ENCODE assay signal across 14 mouse cellular contexts in the genomic region with DNA sequence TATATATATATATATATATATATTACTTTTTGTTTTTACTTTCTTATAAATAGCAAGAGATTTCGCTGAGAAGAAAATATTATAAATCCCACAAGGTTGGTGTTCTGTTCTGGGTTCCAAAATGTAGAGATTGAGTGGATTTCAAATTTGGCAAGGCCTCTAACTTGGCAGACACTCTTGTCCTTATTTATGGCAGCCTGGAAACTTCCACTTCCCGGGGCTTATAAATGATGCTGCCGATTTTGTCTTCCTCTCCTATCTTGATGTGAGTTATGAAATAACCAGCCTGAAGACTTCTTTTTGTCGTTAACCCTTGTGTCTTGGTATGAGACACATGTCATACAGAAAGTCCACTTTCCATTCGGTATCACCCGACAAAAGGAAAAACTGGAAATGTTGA.
"Had no signal": no experiment of that assay in that cellular context is flagged by ENCODE, and none has a peak within 500 bp of the region (broad histone marks: within the 10 kb centered on the region; RNA-seq: fewer than 3 reads in every experiment).

No protein-coding gene starts in this region.

- H3K4me3 ChIP-seq: limb, embryonic 15.5 days; liver, embryonic 12.5 days; lung, embryonic 15.5 days; midbrain, embryonic 12.5 days; neural tube, embryonic 13.5 days had no signal

- H3K36me3 ChIP-seq: limb, embryonic 15.5 days; liver, embryonic 12.5 days; lung, embryonic 15.5 days; midbrain, embryonic 12.5 days; neural tube, embryonic 13.5 days had no signal

- ATAC-seq: liver, embryonic 12.5 days; midbrain, embryonic 16.5 days had no signal

- H3K27ac ChIP-seq: limb, embryonic 15.5 days; liver, embryonic 12.5 days; lung, embryonic 15.5 days; midbrain, embryonic 12.5 days; neural tube, embryonic 13.5 days had no signal

- H3K9ac ChIP-seq: limb, embryonic 15.5 days; liver, embryonic 12.5 days; lung, embryonic 15.5 days; midbrain, embryonic 12.5 days; neural tube, embryonic 13.5 days had no signal

- H3K27me3 ChIP-seq: liver, embryonic 12.5 days; lung, embryonic 15.5 days; midbrain, embryonic 12.5 days; neural tube, embryonic 13.5 days had no signal

- DNase-seq: kidney, postnatal 36 days; layer of hippocampus, adult 9-11 months; layer of hippocampus, postnatal 36 days; retina, postnatal 1 day; right cerebral cortex, postnatal 4 days; spleen, adult 18-20 months; thymus, adult 2 months; thymus, postnatal 25 days had no signal

- H3K4me2 ChIP-seq: limb, embryonic 15.5 days; liver, embryonic 12.5 days; lung, embryonic 15.5 days; midbrain, embryonic 12.5 days; neural tube, embryonic 13.5 days had no signal

- H3K9me3 ChIP-seq: limb, embryonic 15.5 days; liver, embryonic 12.5 days; lung, embryonic 15.5 days; midbrain, embryonic 12.5 days; neural tube, embryonic 13.5 days had no signal

- H3K4me1 ChIP-seq: liver, embryonic 12.5 days had no signal
